Mouse (Mus musculus) thymus, postnatal 0 days (tissue): ENCODE data around the gene Fhit. TPM values are rescaled to one million over a fixed set of nuclear protein-coding genes. Genes with fewer than 3 reads are reported as not detected.

ENCODE experiments used
- polyA plus RNA-seq: library from polyadenylated mRNA; unstranded; fragments of >200 nt; fragmentation: Nextera tagmentation; extraction: Ambion mirVana; gene quantifications from 2 replicates; pipeline ENCODE4 v1.2.1, GENCODE M21; 2015

Fhit gene
- polyA plus RNA-seq, 1 experiment from 2014 or later: 18.0 TPM

Other genes starting within 250 kb of the Fhit start
- gene Gm3839, start 194.7 kb upstream of the Fhit start, polyA plus RNA-seq: 1.4 and 1.7 TPM in 2 replicates